Mouse (Mus musculus): Measurements from ENCODE around the gene Apeh. TPM values are rescaled to one million over a fixed set of nuclear protein-coding genes. Genes with fewer than 3 reads are reported as not detected.
A peak's percentile ranks its signal among the peaks of the same experiment; 100 is the strongest.
"Not testable (repeated sequence)": the region's sequence is repeated elsewhere in the genome, so short reads cannot be mapped to it uniquely, and the experiment has no call there.

The Apeh gene
- polyA plus RNA-seq, 1 experiment from 2014 or later = 49.9 TPM

GRCm38 (mm10) chr9:108137523-108137922 lies 43.1 kb upstream of the Apeh start:
- H3K9me3 ChIP-seq (ENCODE audit: low read depth, low read length) = no peaks in the 10 kb centered on the region
- no peak overlapping the region for H3K4me3 ChIP-seq (ENCODE audit: low read depth, low read length)
- ATAC-seq (ENCODE audit: insufficient read depth) (no peak), DNase-seq (peak; percentile 29)
- H3K4me1 ChIP-seq (ENCODE audit: insufficient read depth) = no peaks in the 10 kb centered on the region
- no peaks in the 10 kb centered on the region for H3K36me3 ChIP-seq (ENCODE audit: insufficient read depth)
- TF ChIP-seq CTCF (IDR thresholded peaks at IDR 0.05; ENCODE audit: low read depth) = no peak
- no peaks in the 10 kb centered on the region for H3K27me3 ChIP-seq (ENCODE audit: insufficient read depth, low read length)
- H3K4me2 ChIP-seq = no peak overlapping the region
- H3K27ac ChIP-seq (ENCODE audit: low read depth) = no peak overlapping the region
- WGBS = 23% methylated on average over 17 of the region's 17 CpGs
- H3K9ac ChIP-seq = no peak overlapping the region

GRCm38 (mm10) chr9:108136930-108137462 lies 42.6 kb upstream of the Apeh start:
- H3K4me1 ChIP-seq (ENCODE audit: insufficient read depth) = no peaks in the 10 kb centered on the region
- H3K36me3 ChIP-seq (ENCODE audit: insufficient read depth) = no peaks in the 10 kb centered on the region
- DNase-seq (no peak), ATAC-seq (ENCODE audit: insufficient read depth) (no peak)
- 60% methylated on average over 6 of the region's 6 CpGs for WGBS
- H3K27ac ChIP-seq (ENCODE audit: low read depth) = no peak overlapping the region
- no peak overlapping the region for H3K4me2 ChIP-seq
- H3K27me3 ChIP-seq (ENCODE audit: insufficient read depth, low read length) = no peaks in the 10 kb centered on the region
- no peak overlapping the region for H3K9ac ChIP-seq
- H3K9me3 ChIP-seq (ENCODE audit: low read depth, low read length) = no peaks in the 10 kb centered on the region
- no peak for TF ChIP-seq CTCF (IDR thresholded peaks at IDR 0.05; ENCODE audit: low read depth)
- H3K4me3 ChIP-seq (ENCODE audit: low read depth, low read length) = no peak overlapping the region

GRCm38 (mm10) chr9:108136225-108136624 lies 41.8 kb upstream of the Apeh start:
- Histone ChIP-seq H3K36me3 (ENCODE audit: insufficient read depth) (no peaks in the 10 kb centered on the region), H3K4me3 (ENCODE audit: low read depth, low read length) (no peak overlapping the region), H3K4me2 (no peak overlapping the region), H3K9me3 (ENCODE audit: low read depth, low read length) (no peaks in the 10 kb centered on the region), H3K9ac (no peak overlapping the region), H3K4me1 (ENCODE audit: insufficient read depth) (no peaks in the 10 kb centered on the region), H3K27ac (ENCODE audit: low read depth) (no peak overlapping the region), H3K27me3 (ENCODE audit: insufficient read depth, low read length) (no peaks in the 10 kb centered on the region)
- peak; percentile 58 for TF ChIP-seq CTCF (IDR thresholded peaks at IDR 0.05; ENCODE audit: low read depth)
- 50% methylated on average over 1 of the region's 1 CpGs for WGBS
- DNase-seq (peak; percentile 71), ATAC-seq (ENCODE audit: insufficient read depth) (no peak)

- ATAC-seq (ENCODE audit: insufficient read depth); H3K4me2 ChIP-seq; H3K36me3 ChIP-seq (ENCODE audit: insufficient read depth); H3K4me1 ChIP-seq (ENCODE audit: insufficient read depth); H3K27ac ChIP-seq (ENCODE audit: low read depth); H3K4me3 ChIP-seq (ENCODE audit: low read depth, low read length); DNase-seq; H3K27me3 ChIP-seq (ENCODE audit: insufficient read depth, low read length); H3K9ac ChIP-seq; H3K9me3 ChIP-seq (ENCODE audit: low read depth, low read length): not testable (repeated sequence)
- 87% methylated on average over 3 of the region's 3 CpGs for WGBS
Observed at GRCm38 (mm10) chr9:108135679-108136078, 41.3 kb upstream of the Apeh start.

- DNase-seq (no peak), ATAC-seq (ENCODE audit: insufficient read depth) (no peak)
- no peak for TF ChIP-seq CTCF (IDR thresholded peaks at IDR 0.05; ENCODE audit: low read depth)
- H3K9ac ChIP-seq = no peak overlapping the region
- no peaks in the 10 kb centered on the region for H3K27me3 ChIP-seq (ENCODE audit: insufficient read depth, low read length)
- H3K4me1 ChIP-seq (ENCODE audit: insufficient read depth) = no peaks in the 10 kb centered on the region
- H3K27ac ChIP-seq (ENCODE audit: low read depth) = no peak overlapping the region
- H3K9me3 ChIP-seq (ENCODE audit: low read depth, low read length) = no peaks in the 10 kb centered on the region
- H3K4me3 ChIP-seq (ENCODE audit: low read depth, low read length) = no peak overlapping the region
- 60% methylated on average over 1 of the region's 1 CpGs for WGBS
- H3K4me2 ChIP-seq = no peak overlapping the region
- H3K36me3 ChIP-seq (ENCODE audit: insufficient read depth) = no peaks in the 10 kb centered on the region
Observed at GRCm38 (mm10) chr9:108133478-108133877, 39.1 kb upstream of the Apeh start.

GRCm38 (mm10) chr9:108132373-108132772 lies 38.0 kb upstream of the Apeh start:
- Histone ChIP-seq H3K9me3 (ENCODE audit: low read depth, low read length) (no peaks in the 10 kb centered on the region), H3K4me1 (ENCODE audit: insufficient read depth) (no peaks in the 10 kb centered on the region), H3K27ac (ENCODE audit: low read depth) (no peak overlapping the region), H3K4me3 (ENCODE audit: low read depth, low read length) (no peak overlapping the region), H3K9ac (no peak overlapping the region), H3K36me3 (ENCODE audit: insufficient read depth) (no peaks in the 10 kb centered on the region), H3K4me2 (no peak overlapping the region), H3K27me3 (ENCODE audit: insufficient read depth, low read length) (no peaks in the 10 kb centered on the region)
- WGBS = 84% methylated on average over 3 of the region's 3 CpGs
- DNase-seq (no peak), ATAC-seq (ENCODE audit: insufficient read depth) (no peak)
- TF ChIP-seq CTCF (IDR thresholded peaks at IDR 0.05; ENCODE audit: low read depth) = no peak

GRCm38 (mm10) chr9:108131502-108131901 lies 37.1 kb upstream of the Apeh start:
- Histone ChIP-seq H3K9ac (no peak overlapping the region), H3K4me2 (no peak overlapping the region), H3K27me3 (ENCODE audit: insufficient read depth, low read length) (no peaks in the 10 kb centered on the region), H3K9me3 (ENCODE audit: low read depth, low read length) (no peaks in the 10 kb centered on the region), H3K4me1 (ENCODE audit: insufficient read depth) (no peaks in the 10 kb centered on the region), H3K27ac (ENCODE audit: low read depth) (no peak overlapping the region), H3K36me3 (ENCODE audit: insufficient read depth) (no peaks in the 10 kb centered on the region), H3K4me3 (ENCODE audit: low read depth, low read length) (no peak overlapping the region)
- DNase-seq = no peak
- WGBS = 83% methylated on average over 5 of the region's 5 CpGs
- no peak for ATAC-seq (ENCODE audit: insufficient read depth)
- no peak for TF ChIP-seq CTCF (IDR thresholded peaks at IDR 0.05; ENCODE audit: low read depth)

Measured in lung, embryonic 14.5 days (tissue).